Mouse (Mus musculus): ENCODE measurements around the gene Slf2. TPM values are rescaled to one million over a fixed set of nuclear protein-coding genes. Genes with fewer than 3 reads are reported as not detected.

Gene Slf2
- polyA plus RNA-seq (2016; fragmentation: Nextera tagmentation; extraction: Ambion mirVana): 52.1 and 54.0 TPM in 2 replicates

DNA sequence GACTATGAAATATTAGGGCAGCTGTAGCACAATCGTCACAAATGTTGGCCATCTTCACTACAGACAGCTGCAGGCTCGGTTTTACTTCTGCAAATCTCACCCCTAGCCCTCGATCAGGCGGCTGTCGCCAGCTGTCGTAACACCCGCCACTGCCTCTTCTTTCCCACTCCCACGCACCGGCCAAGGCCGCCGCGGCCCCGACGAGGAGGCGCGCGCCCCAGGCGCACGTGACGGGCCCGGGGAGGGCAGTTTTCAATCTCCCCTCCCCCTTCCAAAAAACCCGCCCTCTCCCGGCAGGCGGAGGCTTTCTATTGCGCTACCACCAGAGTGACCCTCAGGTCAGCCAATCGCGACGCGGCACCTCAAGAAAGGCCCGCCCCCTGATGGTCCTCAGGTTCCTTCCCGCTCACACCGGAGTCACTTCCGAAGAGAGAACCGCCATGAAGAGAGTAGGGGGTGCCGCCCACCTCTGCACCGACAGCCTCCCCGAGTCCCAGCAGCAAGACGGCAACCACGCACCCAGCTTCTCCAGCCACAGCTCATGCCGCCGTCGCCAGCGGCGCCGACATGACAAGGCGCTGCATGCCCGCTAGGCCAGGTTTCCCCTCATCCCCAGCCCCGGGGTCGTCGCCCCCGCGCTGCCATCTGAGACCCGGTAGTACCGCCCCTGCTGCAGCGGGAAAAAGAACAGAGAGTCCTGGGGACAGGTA is at the start of gene Slf2:
Gene Slf2, plus strand, starts transcription at position 408 of the 710 bp plus-strand sequence.
- peak; percentile 97 for DNase-seq (ENCODE audit: low spot score)
- Histone ChIP-seq H3K27me3 (ENCODE audit: low read depth, poor library complexity, severe bottlenecking) (no peaks in the 10 kb centered on the region), H3K4me3 (peak within 1 kb of the TSS; percentile 94), H3K9me3 (replicated peaks) (no peaks in the 10 kb centered on the region), H3K36me3 (peaks cover 29% of the 10 kb centered on the region), H3K4me1 (peaks cover 60% of the 10 kb centered on the region), H3K27ac (peak within 1 kb of the TSS; percentile 96)
- 0% methylated on average over 55 of the region's 55 CpGs for WGBS

DNA sequence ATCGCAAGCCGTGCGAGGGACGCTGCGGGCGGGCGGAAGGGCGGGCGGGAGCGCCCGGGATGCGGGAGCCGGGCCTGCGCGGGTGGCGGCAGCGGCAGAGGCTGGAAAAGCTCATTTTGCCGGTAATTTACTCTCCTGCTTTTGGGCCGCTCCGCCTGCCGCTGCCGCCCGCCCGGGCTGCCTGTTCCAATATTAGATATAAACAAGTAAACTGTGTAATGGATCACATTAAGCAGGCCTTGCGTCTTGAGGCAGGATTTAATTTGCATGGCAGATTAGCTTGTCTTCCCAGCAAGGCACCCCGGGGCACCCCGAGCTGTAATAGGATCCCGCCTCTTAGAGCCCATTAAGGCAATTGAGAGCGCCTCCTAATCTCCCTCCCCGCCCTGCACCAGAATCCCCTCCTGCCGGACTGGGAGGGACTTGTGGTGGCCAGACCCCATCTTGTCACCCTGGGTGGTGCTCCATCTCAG is 48.4 kb upstream of the Slf2 start:
- Histone ChIP-seq H3K27ac (peak overlapping the region; percentile 81), H3K27me3 (ENCODE audit: low read depth, poor library complexity, severe bottlenecking) (peaks cover 79% of the 10 kb centered on the region), H3K9me3 (replicated peaks) (no peaks in the 10 kb centered on the region), H3K4me1 (peaks cover 57% of the 10 kb centered on the region), H3K4me3 (peak overlapping the region; percentile 53), H3K36me3 (no peaks in the 10 kb centered on the region)
- peak; percentile 67 for DNase-seq (ENCODE audit: low spot score)
- under 1% methylated on average over 31 of the region's 31 CpGs for WGBS

DNA sequence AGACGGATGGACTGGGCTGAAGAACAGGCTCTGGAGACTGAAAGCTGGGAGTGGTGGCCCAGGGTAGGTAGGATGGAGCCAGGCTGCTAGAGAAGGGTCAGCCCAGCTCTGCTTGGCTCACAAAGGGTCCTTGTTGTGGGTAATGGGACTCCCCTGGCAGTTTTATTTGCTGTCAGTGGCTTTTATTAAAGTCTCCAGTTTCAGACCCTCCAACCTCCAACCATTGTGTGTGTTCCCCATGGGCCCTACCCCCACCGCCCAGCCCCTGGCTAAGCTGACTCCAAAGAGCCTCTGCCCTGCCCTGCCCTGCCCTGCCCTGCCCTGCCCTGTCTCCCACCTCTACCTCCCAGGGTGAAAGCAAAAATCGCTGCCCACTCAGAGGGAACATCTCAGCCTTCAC is 46.6 kb upstream of the Slf2 start:
- H3K4me3 ChIP-seq: 0 out of 2 replicates have a peak overlapping the region, but pooled peaks have one; percentile 8
- peaks cover 86% of the 10 kb centered on the region for H3K27me3 ChIP-seq (ENCODE audit: low read depth, poor library complexity, severe bottlenecking)
- peaks cover 71% of the 10 kb centered on the region for H3K4me1 ChIP-seq
- H3K27ac ChIP-seq: peak overlapping the region; percentile 75
- DNase-seq (ENCODE audit: low spot score): no peak
- no peaks in the 10 kb centered on the region for H3K9me3 ChIP-seq (replicated peaks)
- no peaks in the 10 kb centered on the region for H3K36me3 ChIP-seq
- 24% methylated on average over 3 of the region's 3 CpGs for WGBS

DNA sequence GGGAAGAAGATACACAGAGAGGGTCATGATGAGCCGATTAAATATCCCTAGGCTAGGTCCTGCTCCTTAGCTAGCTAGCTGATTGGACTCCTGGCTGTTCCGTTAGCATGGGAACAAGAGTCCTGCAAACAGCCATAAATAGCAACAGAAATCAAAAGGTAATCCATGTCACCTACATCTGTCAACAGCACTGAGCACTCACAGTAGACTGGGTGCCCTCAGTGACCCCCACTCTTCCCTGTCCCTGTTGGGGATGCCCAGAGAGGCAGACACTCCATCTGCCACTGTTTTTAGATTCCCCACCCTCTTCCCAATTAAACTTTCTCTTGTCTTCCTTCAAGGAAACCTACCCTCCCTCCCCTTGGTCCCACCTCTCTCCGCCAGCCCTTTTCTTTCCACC is 44.5 kb upstream of the Slf2 start:
- Histone ChIP-seq H3K27ac (no peak overlapping the region), H3K27me3 (ENCODE audit: low read depth, poor library complexity, severe bottlenecking) (peaks cover 85% of the 10 kb centered on the region), H3K4me1 (peaks cover 77% of the 10 kb centered on the region), H3K4me3 (no peak overlapping the region), H3K9me3 (replicated peaks) (no peaks in the 10 kb centered on the region), H3K36me3 (no peaks in the 10 kb centered on the region)
- no peak for DNase-seq (ENCODE audit: low spot score)
- 22% methylated on average over 3 of the region's 3 CpGs for WGBS

DNA sequence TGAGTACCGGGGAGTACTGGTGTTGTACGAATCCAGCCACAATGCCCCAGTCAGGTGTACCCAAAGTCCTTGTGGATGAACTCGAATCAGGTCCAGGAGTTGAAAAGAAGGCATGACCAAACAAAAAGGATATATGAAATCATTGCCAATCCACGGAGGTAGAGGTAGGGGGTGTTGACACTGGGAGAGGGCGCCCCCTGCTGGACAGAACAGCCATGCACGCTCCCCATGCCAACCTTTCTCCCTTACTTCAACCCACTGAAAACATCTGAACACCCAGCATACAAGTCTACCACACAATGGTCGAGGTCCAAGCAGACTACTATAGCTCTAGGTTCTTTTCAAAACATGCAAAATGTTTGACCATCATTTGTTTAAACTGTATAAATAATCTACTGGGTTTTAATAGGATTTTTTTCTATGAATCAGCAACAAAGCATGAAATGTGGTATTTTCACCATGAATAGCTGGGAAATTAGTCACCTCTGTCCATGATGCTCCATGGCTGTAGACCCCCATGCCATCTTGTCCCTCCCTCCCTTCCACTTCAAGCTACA is 43.2 kb upstream of the Slf2 start:
- 23% methylated on average over 7 of the region's 7 CpGs for WGBS
- Histone ChIP-seq H3K27me3 (ENCODE audit: low read depth, poor library complexity, severe bottlenecking) (peaks cover 84% of the 10 kb centered on the region), H3K4me1 (peaks cover 75% of the 10 kb centered on the region)

DNA sequence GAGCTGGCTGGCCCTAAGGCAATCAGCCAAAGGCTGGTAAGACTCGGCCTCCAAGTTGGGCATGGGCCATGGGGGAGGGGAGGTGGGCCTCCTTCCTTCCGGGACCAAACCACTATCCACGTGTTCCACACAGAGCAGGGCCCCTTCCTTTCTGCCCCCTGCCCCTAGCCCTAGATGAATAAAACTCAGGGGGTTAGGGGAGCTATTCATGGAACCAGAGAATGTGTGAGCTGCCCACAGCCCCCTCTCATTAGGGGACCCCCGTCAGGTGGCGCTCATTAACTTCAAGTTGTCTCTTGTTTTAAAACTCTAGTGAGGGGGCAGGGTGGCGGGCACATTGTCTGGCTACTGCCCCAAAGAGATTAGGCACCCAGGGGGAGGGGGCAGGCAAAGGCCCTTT is 41.4 kb upstream of the Slf2 start:
- no peaks in the 10 kb centered on the region for H3K9me3 ChIP-seq (replicated peaks)
- H3K36me3 ChIP-seq: no peaks in the 10 kb centered on the region
- no peak overlapping the region for H3K4me3 ChIP-seq
- H3K27ac ChIP-seq: peak overlapping the region; percentile 68
- H3K27me3 ChIP-seq (ENCODE audit: low read depth, poor library complexity, severe bottlenecking): peaks cover 88% of the 10 kb centered on the region
- 28% methylated on average over 6 of the region's 6 CpGs for WGBS
- peaks cover 74% of the 10 kb centered on the region for H3K4me1 ChIP-seq
- no peak for DNase-seq (ENCODE audit: low spot score)

More for the DNA sequence above, 43.2 kb upstream of the Slf2 start:
- H3K4me3 ChIP-seq: no peak overlapping the region
- no peaks in the 10 kb centered on the region for H3K36me3 ChIP-seq
- DNase-seq (ENCODE audit: low spot score): peak; percentile 93
- no peak overlapping the region for H3K27ac ChIP-seq
- no peaks in the 10 kb centered on the region for H3K9me3 ChIP-seq (replicated peaks)

DNA sequence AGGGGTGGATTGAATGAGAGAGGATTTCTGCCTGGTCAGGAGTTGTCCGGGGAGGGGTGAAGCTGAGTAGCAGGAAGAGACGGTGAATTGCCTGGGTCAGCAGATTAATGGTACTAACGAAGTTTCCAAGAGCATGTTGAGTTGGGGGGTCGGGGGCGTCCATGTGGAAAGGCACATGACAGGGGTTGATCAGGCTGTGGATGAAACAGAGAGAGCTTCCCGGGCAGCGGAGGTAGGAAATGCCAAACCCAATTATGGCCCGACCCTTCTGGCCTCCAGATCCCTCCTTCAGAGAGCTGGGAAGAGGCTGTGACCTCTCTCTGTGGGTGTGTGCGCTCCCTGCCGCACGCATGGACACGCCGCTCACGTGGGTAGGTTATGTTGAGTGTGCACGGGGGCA is 39.5 kb upstream of the Slf2 start:
- Histone ChIP-seq H3K4me1 (peaks cover 61% of the 10 kb centered on the region), H3K4me3 (no peak overlapping the region), H3K27me3 (ENCODE audit: low read depth, poor library complexity, severe bottlenecking) (peaks cover 85% of the 10 kb centered on the region), H3K27ac (peak overlapping the region; percentile 3; the same call in 1 of the 2 replicates), H3K9me3 (replicated peaks) (no peaks in the 10 kb centered on the region), H3K36me3 (no peaks in the 10 kb centered on the region)
- DNase-seq (ENCODE audit: low spot score): no peak
- 55% methylated on average over 15 of the region's 15 CpGs for WGBS

DNA sequence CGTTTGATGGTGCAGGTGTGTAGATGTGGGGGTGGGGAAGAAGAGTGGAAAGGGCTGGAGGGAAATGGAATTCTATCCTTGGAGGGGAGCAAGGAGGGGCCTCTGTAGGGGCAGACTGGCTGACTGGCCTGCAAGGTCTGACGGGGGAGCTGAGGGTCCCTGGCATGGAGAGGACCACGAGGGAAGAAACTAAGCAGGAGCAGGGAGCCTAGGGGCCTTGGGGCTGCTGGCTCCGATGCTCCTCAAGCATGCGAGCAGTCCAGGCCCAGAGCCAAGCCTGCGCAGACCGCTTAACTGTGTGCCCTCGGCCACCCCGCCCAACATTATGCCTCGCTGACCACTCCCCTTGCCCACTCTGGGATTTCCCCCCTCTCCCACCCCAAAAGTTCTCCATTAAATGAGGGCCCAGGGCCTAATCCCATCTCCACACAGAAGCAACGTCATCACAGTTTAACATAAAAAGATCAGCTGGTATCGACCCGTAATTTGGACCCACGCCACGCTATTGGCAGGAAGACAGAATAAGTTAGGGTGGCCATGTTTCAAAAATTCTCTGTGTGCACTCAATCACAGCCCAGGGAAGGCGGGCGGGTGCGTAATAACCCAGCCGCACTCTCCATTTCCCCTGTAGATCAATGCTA is 37.6 kb upstream of the Slf2 start:
- Histone ChIP-seq H3K36me3 (no peaks in the 10 kb centered on the region), H3K4me1 (peaks cover 45% of the 10 kb centered on the region), H3K27me3 (ENCODE audit: low read depth, poor library complexity, severe bottlenecking) (peaks cover 90% of the 10 kb centered on the region), H3K4me3 (no peak overlapping the region), H3K27ac (peak overlapping the region; percentile 7), H3K9me3 (replicated peaks) (no peaks in the 10 kb centered on the region)
- WGBS: 41% methylated on average over 19 of the region's 19 CpGs
- DNase-seq (ENCODE audit: low spot score): no peak

DNA sequence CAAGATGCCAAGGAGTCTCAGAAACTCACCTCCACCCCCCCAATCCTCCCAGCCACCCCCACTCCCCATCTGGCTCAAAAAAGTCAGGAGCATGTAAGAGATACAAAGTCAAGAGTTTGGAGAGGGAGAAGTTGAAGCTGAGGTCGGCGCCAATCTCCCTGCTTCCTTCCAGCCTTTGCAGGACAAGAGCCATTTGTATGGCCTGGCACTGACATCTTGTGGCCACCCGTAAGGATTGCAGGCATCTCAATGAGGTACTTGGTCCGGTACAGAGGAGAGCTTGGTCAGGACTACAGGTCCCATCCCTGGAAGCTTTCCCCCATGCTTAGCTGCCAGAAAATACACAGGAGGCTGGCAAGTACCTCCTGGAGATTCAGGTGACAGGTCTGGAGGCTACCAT is 35.7 kb upstream of the Slf2 start:
- Histone ChIP-seq H3K4me3 (no peak overlapping the region), H3K27me3 (ENCODE audit: low read depth, poor library complexity, severe bottlenecking) (peaks cover 82% of the 10 kb centered on the region), H3K4me1 (peaks cover 41% of the 10 kb centered on the region), H3K27ac (no peak overlapping the region), H3K36me3 (no peaks in the 10 kb centered on the region), H3K9me3 (replicated peaks) (no peaks in the 10 kb centered on the region)
- WGBS: 1% methylated on average over 4 of the region's 4 CpGs
- peak; percentile 79 for DNase-seq (ENCODE audit: low spot score)

DNA sequence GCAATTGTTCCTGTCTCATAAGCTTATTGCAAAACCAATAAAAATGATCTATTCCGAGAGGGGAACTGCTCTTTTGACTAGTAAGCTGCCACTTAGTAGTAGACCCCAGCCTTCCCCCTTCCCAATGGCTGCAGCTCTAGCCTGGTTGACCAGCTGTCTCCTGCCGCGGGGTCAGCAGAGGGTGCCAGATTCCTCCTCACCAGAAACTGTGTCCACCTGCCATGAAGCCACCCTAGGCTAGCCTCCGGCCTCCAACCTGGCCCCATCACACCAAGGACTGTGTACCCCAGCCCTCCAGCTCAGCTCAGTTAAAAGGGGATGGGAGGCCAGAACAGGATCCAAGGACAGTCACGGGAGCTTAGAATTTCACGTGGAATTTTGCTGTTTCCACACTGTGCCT is 34.5 kb upstream of the Slf2 start:
- Histone ChIP-seq H3K4me3 (no peak overlapping the region), H3K27me3 (ENCODE audit: low read depth, poor library complexity, severe bottlenecking) (peaks cover 70% of the 10 kb centered on the region), H3K9me3 (replicated peaks) (no peaks in the 10 kb centered on the region), H3K4me1 (peaks cover 47% of the 10 kb centered on the region), H3K27ac (no peak overlapping the region), H3K36me3 (no peaks in the 10 kb centered on the region)
- 69% methylated on average over 6 of the region's 6 CpGs for WGBS
- no peak for DNase-seq (ENCODE audit: low spot score)

DNA sequence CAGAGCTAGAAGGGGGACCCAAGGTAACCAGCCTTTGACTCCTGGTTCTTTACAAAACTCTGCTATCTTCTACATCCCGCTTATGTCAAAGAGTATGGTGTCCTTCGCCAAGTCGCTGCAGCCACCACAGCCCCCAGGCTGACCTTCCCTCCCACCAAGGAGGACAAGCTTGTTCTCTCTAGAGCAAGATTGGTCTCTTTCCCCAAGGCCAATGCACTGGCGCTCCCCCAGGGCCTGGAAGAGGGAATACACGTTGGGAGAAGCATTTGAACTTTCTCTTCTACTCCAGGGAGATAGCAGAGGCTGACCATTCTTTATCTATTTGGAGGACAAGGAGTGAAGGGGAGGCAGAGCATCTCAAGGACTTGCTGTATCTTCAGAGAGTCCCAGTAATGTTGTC is 33.4 kb upstream of the Slf2 start:
- no peak overlapping the region for H3K4me3 ChIP-seq
- WGBS: 71% methylated on average over 5 of the region's 5 CpGs
- H3K27me3 ChIP-seq (ENCODE audit: low read depth, poor library complexity, severe bottlenecking): peaks cover 60% of the 10 kb centered on the region
- no peak for DNase-seq (ENCODE audit: low spot score)
- no peaks in the 10 kb centered on the region for H3K9me3 ChIP-seq (replicated peaks)
- H3K4me1 ChIP-seq: peaks cover 39% of the 10 kb centered on the region
- H3K36me3 ChIP-seq: no peaks in the 10 kb centered on the region
- no peak overlapping the region for H3K27ac ChIP-seq

DNA sequence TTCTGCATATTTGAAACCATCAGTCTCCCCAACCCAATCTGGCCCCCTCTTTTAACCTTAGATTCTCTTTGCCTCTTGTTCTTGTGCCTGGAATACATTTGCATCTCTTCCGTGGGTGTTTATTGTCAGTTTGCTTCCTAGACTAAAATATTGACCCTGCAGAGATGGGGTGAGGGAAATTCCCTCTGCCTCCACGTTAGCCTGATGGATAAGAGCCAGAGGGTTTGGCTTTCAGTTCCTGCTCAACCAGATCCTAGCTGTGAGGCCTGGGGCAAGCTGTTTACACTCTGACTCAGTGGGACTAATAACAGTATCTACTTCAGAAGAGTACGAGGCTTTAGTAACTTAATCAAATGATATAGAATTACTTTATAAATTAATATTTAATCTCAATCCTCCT is 32.3 kb upstream of the Slf2 start:
- Histone ChIP-seq H3K27ac (no peak overlapping the region), H3K36me3 (no peaks in the 10 kb centered on the region), H3K4me3 (no peak overlapping the region), H3K9me3 (replicated peaks) (no peaks in the 10 kb centered on the region), H3K4me1 (peaks cover 32% of the 10 kb centered on the region), H3K27me3 (ENCODE audit: low read depth, poor library complexity, severe bottlenecking) (peaks cover 48% of the 10 kb centered on the region)
- 28% methylated on average over 3 of the region's 3 CpGs for WGBS
- DNase-seq (ENCODE audit: low spot score): no peak

DNA sequence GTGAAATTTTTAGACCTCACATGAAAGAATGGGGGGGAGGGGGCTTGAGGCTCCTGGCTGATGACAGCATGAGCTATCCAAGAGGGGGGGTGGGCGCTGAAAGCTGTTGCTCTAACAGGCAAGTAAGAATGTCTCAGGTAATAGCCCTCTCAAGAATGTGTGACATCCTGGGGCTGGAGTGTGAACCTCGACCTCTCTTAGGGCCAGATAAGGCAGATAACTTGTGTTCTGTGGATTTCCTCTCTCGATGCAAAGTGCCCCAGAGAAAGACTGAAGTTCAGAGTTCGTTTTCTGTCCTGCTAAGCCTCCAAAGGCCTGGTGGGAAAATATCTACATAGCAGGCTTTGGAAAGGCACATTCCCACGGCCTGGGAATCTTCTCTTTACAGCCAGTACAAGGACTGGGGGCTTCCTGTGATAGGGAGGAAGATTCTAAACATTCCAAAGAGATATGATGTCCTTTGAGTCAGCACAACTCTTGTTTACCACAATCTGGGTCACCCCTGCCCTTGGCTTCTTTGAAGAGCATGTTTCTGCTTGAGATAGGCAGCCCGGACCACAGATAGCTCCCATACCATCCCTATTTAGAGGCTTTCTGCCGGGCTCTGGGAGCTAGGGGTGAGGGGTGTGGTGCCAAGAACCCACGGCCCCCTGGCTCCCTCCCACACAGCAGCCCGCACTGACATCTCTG is 31.7 kb upstream of the Slf2 start:
- H3K9me3 ChIP-seq (replicated peaks): no peaks in the 10 kb centered on the region
- WGBS: 20% methylated on average over 9 of the region's 9 CpGs

More for the DNA sequence above, 31.7 kb upstream of the Slf2 start:
- Histone ChIP-seq H3K27me3 (ENCODE audit: low read depth, poor library complexity, severe bottlenecking) (peaks cover 42% of the 10 kb centered on the region), H3K36me3 (no peaks in the 10 kb centered on the region), H3K4me3 (no peak overlapping the region), H3K27ac (no peak overlapping the region), H3K4me1 (peaks cover 32% of the 10 kb centered on the region)
- no peak for DNase-seq (ENCODE audit: low spot score)
